Mouse (Mus musculus) heart, postnatal 0 days (tissue): Measurements from ENCODE around the gene Dhdh. TPM values are rescaled to one million over a fixed set of nuclear protein-coding genes. Genes with fewer than 3 reads are reported as not detected.
A peak's percentile ranks its signal among the peaks of the same experiment; 100 is the strongest.

ENCODE experiments used
- ATAC-seq: fragments of 200-750 bp; cut with Nextera tagmentation; 2 replicates; pipeline ENCODE4 v1.8.0; 2017; ENCODE audit warnings: low read depth, moderate number of reproducible peaks, moderate library complexity; ENCODE audit not compliant: insufficient read depth
- DNase-seq: peaks from one replicate; pipeline ENCODE4 v3.0.0-alpha.2; 2016; ENCODE audit warnings: low spot score
- H3K27ac ChIP-seq: fragments of 300-500 bp; sonication (generic); 2 replicates; pipeline ENCODE4 v1.5.1; 2014; ENCODE audit warnings: low read depth, mild to moderate bottlenecking
- H3K27me3 ChIP-seq: fragments of 300-500 bp; sonication (generic); 2 replicates; pipeline ENCODE4 v1.6.1; 2014; ENCODE audit warnings: low read length, mixed read lengths; ENCODE audit not compliant: control insufficient read depth, insufficient read depth
- H3K36me3 ChIP-seq: fragments of 300-500 bp; sonication (generic); replicated peaks from 2 replicates; pipeline ENCODE4 v1.6.1; 2014; ENCODE audit warnings: low read length, mixed read lengths; ENCODE audit not compliant: control insufficient read depth, insufficient read depth
- H3K4me1 ChIP-seq: fragments of 300-500 bp; sonication (generic); 2 replicates; pipeline ENCODE4 v1.6.1; 2014; ENCODE audit warnings: antibody characterized with exemption; ENCODE audit not compliant: control insufficient read depth, insufficient read depth
- H3K4me2 ChIP-seq: fragments of 300-500 bp; sonication (generic); 2 replicates; pipeline ENCODE4 v1.6.1; 2014; ENCODE audit warnings: low read depth, mild to moderate bottlenecking, low read length, moderate library complexity
- H3K4me3 ChIP-seq: fragments of 300-500 bp; sonication (generic); 2 replicates; pipeline ENCODE4 v1.5.1; 2014; ENCODE audit warnings: low read depth, low read length
- H3K9ac ChIP-seq: fragments of 300-500 bp; sonication (generic); replicated peaks from 2 replicates; pipeline ENCODE4 v1.6.1; 2014; ENCODE audit warnings: low read depth, low read length, mixed read lengths
- H3K9me3 ChIP-seq: fragments of 300-500 bp; sonication (generic); replicated peaks from 2 replicates; pipeline ENCODE4 v1.6.1; 2016; ENCODE audit warnings: low read length; ENCODE audit not compliant: control insufficient read depth
- CTCF ChIP-seq: IDR thresholded peaks from 2 replicates; pipeline ENCODE4 v1.5.1; 2016; ENCODE audit warnings: antibody characterized with exemption, control low read depth, low read depth
- EP300 ChIP-seq: IDR thresholded peaks from 2 replicates; pipeline ENCODE4 v1.6.1; 2016; ENCODE audit warnings: antibody characterized with exemption, low read depth
- WGBS: fragments of 180-500 bp; shearing (Covaris S2); extraction: QIAGEN DNeasy Blood & Tissue Kit; methylation state at CpG from one replicate; pipeline ENCODE4 v1.1.7; 2014; 5-methylcytosine and 5-hydroxymethylcytosine counted together
- microRNA-seq: library from miRNA; unstranded; fragments of <30 nt; microRNA quantifications from one replicate; pipeline ENCODE4, GENCODE M21; 2016
- polyA plus RNA-seq: library from polyadenylated mRNA; unstranded; fragments of >200 nt; fragmentation: Nextera tagmentation; extraction: Ambion mirVana; gene quantifications from 2 replicates; pipeline ENCODE4 v1.2.1, GENCODE M21; 2015
- total RNA-seq: library from RNA; depleted of rRNA; stranded (reverse); fragments of >200 nt; gene quantifications from 2 replicates; pipeline ENCODE4 v1.2.3, GENCODE M21; 2014; ENCODE audit warnings: low replicate concordance; rRNA removed

Dhdh gene
- total and polyA plus RNA-seq, 2 experiments from 2014 or later: 3.4 to 5.3 TPM

- Histone ChIP-seq H3K9me3 (no peaks in the 10 kb centered on the region), H3K36me3 (peaks cover 10% of the 10 kb centered on the region), H3K4me2 (peak overlapping the region; percentile 94), H3K9ac (peak overlapping the region; percentile 72), H3K27me3 (no peaks in the 10 kb centered on the region), H3K4me1 (peaks cover 29% of the 10 kb centered on the region), H3K27ac (peak overlapping the region; percentile 91), H3K4me3 (peak overlapping the region; percentile 58)
- TF ChIP-seq EP300 (no peak), CTCF (no peak)
- under 1% methylated on average over 7 of the region's 7 CpGs for WGBS
- DNase-seq: no peak
- ATAC-seq: no peak
These were observed 54.8 kb downstream of the Dhdh start for GRCm38 (mm10) chr7:45433835-45434202.

DNA sequence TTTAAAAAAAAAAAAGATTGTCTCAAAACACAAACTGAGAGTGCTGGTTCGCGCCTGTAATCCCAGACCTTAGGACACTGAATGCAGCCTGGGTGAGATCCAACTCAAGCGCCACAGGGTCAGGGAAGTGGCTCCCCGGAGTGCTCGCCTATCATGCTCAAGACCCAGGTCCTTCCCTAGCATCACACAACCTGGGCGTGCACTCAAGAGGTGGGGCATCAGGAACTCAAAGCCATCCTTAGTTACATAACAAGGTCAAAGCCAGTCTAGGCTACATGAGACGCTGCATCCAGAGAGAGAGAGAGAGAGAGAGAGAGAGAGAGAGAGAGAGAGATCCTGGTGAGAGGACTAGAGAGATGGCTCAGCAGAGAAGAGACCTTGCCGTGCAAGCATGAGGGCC, 62.0 kb downstream of the Dhdh start:
- ATAC-seq (no peak), DNase-seq (no peak)
- Histone ChIP-seq H3K4me2 (no peak overlapping the region), H3K36me3 (peaks cover 73% of the 10 kb centered on the region), H3K9me3 (no peaks in the 10 kb centered on the region), H3K4me1 (no peaks in the 10 kb centered on the region), H3K4me3 (no peak overlapping the region), H3K27ac (no peak overlapping the region), H3K9ac (no peak overlapping the region), H3K27me3 (no peaks in the 10 kb centered on the region)
- TF ChIP-seq CTCF (no peak), EP300 (no peak)
- 84% methylated on average over 8 of the region's 8 CpGs for WGBS

GRCm38 (mm10) chr7:45421194-45421593, 67.4 kb downstream of the Dhdh start:
- Histone ChIP-seq H3K27ac (no peak overlapping the region), H3K4me1 (no peaks in the 10 kb centered on the region), H3K27me3 (peaks cover 43% of the 10 kb centered on the region), H3K36me3 (peaks cover 53% of the 10 kb centered on the region), H3K9ac (no peak overlapping the region), H3K4me2 (no peak overlapping the region), H3K4me3 (no peak overlapping the region), H3K9me3 (no peaks in the 10 kb centered on the region)
- no peak for DNase-seq
- 93% methylated on average over 14 of the region's 14 CpGs for WGBS
- ATAC-seq: no peak
- TF ChIP-seq CTCF (no peak), EP300 (no peak)

Small RNAs within 50 kb of the gene (microRNA-seq; reads per million reads assigned to microRNA genes)
- gene Gm22133: not detected

Other genes with a start within 250 kb of the Dhdh start
Only the 30 nearest of the 36 such genes appear.
- not detected in 2 replicates for gene Slc6a21, start 211.3 kb downstream of the Dhdh start, total RNA-seq
- not detected in 2 replicates for gene Slc6a21, start 211.3 kb downstream of the Dhdh start, polyA plus RNA-seq
- gene Trpm4, start 155.0 kb downstream of the Dhdh start, total RNA-seq: 15.8 and 44.0 TPM in 2 replicates
- gene Trpm4, start 155.0 kb downstream of the Dhdh start, polyA plus RNA-seq: 14.2 and 15.2 TPM in 2 replicates
- 38.8 and 39.7 TPM in 2 replicates for gene Hrc, start 153.5 kb downstream of the Dhdh start, total RNA-seq
- gene Hrc, start 153.5 kb downstream of the Dhdh start, polyA plus RNA-seq: 43.8 and 45.9 TPM in 2 replicates
- 0.15 and 1.8 TPM in 2 replicates for gene Ppfia3, start 121.8 kb downstream of the Dhdh start, total RNA-seq
- 0.58 and 0.68 TPM in 2 replicates for gene Ppfia3, start 121.8 kb downstream of the Dhdh start, polyA plus RNA-seq
- gene Lin7b, start 118.2 kb downstream of the Dhdh start, total RNA-seq: 0.46 TPM in 1 of 2 replicates, not detected in the other
- gene Lin7b, start 118.2 kb downstream of the Dhdh start, polyA plus RNA-seq: 2.2 and 2.3 TPM in 2 replicates
- gene Snrnp70, start 93.1 kb downstream of the Dhdh start, total RNA-seq: 141 and 162 TPM in 2 replicates
- gene Snrnp70, start 93.1 kb downstream of the Dhdh start, polyA plus RNA-seq: 79.7 and 80.3 TPM in 2 replicates
- gene Kcna7, start 83.2 kb downstream of the Dhdh start, total RNA-seq: 1.4 and 4.6 TPM in 2 replicates
- gene Kcna7, start 83.2 kb downstream of the Dhdh start, polyA plus RNA-seq: 0.42 and 0.54 TPM in 2 replicates
- gene Ntf5, start 75.1 kb downstream of the Dhdh start, total RNA-seq: 2.2 TPM in 1 of 2 replicates, not detected in the other
- gene Ntf5, start 75.1 kb downstream of the Dhdh start, polyA plus RNA-seq: 0.15 and 0.21 TPM in 2 replicates
- 0.27 TPM in 1 of 2 replicates, not detected in the other for gene Lhb, start 68.0 kb downstream of the Dhdh start, total RNA-seq
- not detected in 2 replicates for gene Lhb, start 68.0 kb downstream of the Dhdh start, polyA plus RNA-seq
- 109 and 123 TPM in 2 replicates for gene Gys1, start 54.0 kb downstream of the Dhdh start, total RNA-seq
- 68.3 and 70.4 TPM in 2 replicates for gene Gys1, start 54.0 kb downstream of the Dhdh start, polyA plus RNA-seq
- gene Ruvbl2, start 50.7 kb downstream of the Dhdh start, total RNA-seq: 76.9 and 106 TPM in 2 replicates
- gene Ruvbl2, start 50.7 kb downstream of the Dhdh start, polyA plus RNA-seq: 31.0 and 34.2 TPM in 2 replicates
- gene Ftl1, start 28.9 kb downstream of the Dhdh start, total RNA-seq: 1,107 and 1,211 TPM in 2 replicates
- gene Ftl1, start 28.9 kb downstream of the Dhdh start, polyA plus RNA-seq: 2,163 and 2,221 TPM in 2 replicates
- 48.1 and 88.1 TPM in 2 replicates for gene Bax, start 21.9 kb downstream of the Dhdh start, total RNA-seq
- 99.2 and 101 TPM in 2 replicates for gene Bax, start 21.9 kb downstream of the Dhdh start, polyA plus RNA-seq
- not detected in 2 replicates for gene Tulp2, start 6.9 kb downstream of the Dhdh start, total RNA-seq
- 0.15 and 0.20 TPM in 2 replicates for gene Tulp2, start 6.9 kb downstream of the Dhdh start, polyA plus RNA-seq
- gene Gm45808, start 2.0 kb downstream of the Dhdh start, total RNA-seq: 14.2 TPM in 1 of 2 replicates, not detected in the other
- 0.18 TPM in 1 of 2 replicates, not detected in the other for gene Gm45808, start 2.0 kb downstream of the Dhdh start, polyA plus RNA-seq
- gene Nucb1, start 21.6 kb upstream of the Dhdh start, total RNA-seq: 78.4 and 107 TPM in 2 replicates
- gene Nucb1, start 21.6 kb upstream of the Dhdh start, polyA plus RNA-seq: 108 and 110 TPM in 2 replicates
- gene Ppp1r15a, start 37.5 kb upstream of the Dhdh start, total RNA-seq: 10.6 and 28.8 TPM in 2 replicates
- gene Ppp1r15a, start 37.5 kb upstream of the Dhdh start, polyA plus RNA-seq: 19.2 and 22.8 TPM in 2 replicates
- 1.3 and 3.4 TPM in 2 replicates for gene Plekha4, start 37.5 kb upstream of the Dhdh start, total RNA-seq
- 0.78 and 1.2 TPM in 2 replicates for gene Plekha4, start 37.5 kb upstream of the Dhdh start, polyA plus RNA-seq
- gene Hsd17b14, start 66.1 kb upstream of the Dhdh start, total RNA-seq: not detected in 2 replicates
- gene Hsd17b14, start 66.1 kb upstream of the Dhdh start, polyA plus RNA-seq: 0.11 and 0.34 TPM in 2 replicates
- gene Bcat2, start 81.3 kb upstream of the Dhdh start, total RNA-seq: 70.6 and 97.2 TPM in 2 replicates
- 73.7 and 74.8 TPM in 2 replicates for gene Bcat2, start 81.3 kb upstream of the Dhdh start, polyA plus RNA-seq
- gene Fgf21, start 126.7 kb upstream of the Dhdh start, total RNA-seq: not detected in 2 replicates
- 0.12 TPM in 1 of 2 replicates, not detected in the other for gene Fgf21, start 126.7 kb upstream of the Dhdh start, polyA plus RNA-seq
- not detected in 2 replicates for gene Fut1, start 128.5 kb upstream of the Dhdh start, total RNA-seq
- not detected in 2 replicates for gene Fut1, start 128.5 kb upstream of the Dhdh start, polyA plus RNA-seq
- 0.53 TPM in 1 of 2 replicates, not detected in the other for gene Izumo1, start 133.0 kb upstream of the Dhdh start, total RNA-seq
- gene Izumo1, start 133.0 kb upstream of the Dhdh start, polyA plus RNA-seq: 0.11 and 0.23 TPM in 2 replicates
- gene Rasip1, start 138.7 kb upstream of the Dhdh start, total RNA-seq: 68.8 and 77.6 TPM in 2 replicates
- 13.7 and 14.3 TPM in 2 replicates for gene Rasip1, start 138.7 kb upstream of the Dhdh start, polyA plus RNA-seq
- 5.6 and 6.5 TPM in 2 replicates for gene Mamstr, start 151.2 kb upstream of the Dhdh start, total RNA-seq
- 7.2 and 7.7 TPM in 2 replicates for gene Mamstr, start 151.2 kb upstream of the Dhdh start, polyA plus RNA-seq
- gene Fut2, start 177.6 kb upstream of the Dhdh start, total RNA-seq: not detected in 2 replicates
- 1.5 and 1.7 TPM in 2 replicates for gene Fut2, start 177.6 kb upstream of the Dhdh start, polyA plus RNA-seq
- not detected in 2 replicates for gene Ntn5, start 195.2 kb upstream of the Dhdh start, total RNA-seq
- gene Ntn5, start 195.2 kb upstream of the Dhdh start, polyA plus RNA-seq: 0.11 TPM in 1 of 2 replicates, not detected in the other
- 0.62 and 1.3 TPM in 2 replicates for gene Sec1, start 205.6 kb upstream of the Dhdh start, total RNA-seq
- gene Sec1, start 205.6 kb upstream of the Dhdh start, polyA plus RNA-seq: 0.16 and 0.33 TPM in 2 replicates
- gene Car11, start 211.0 kb upstream of the Dhdh start, total RNA-seq: 1.6 and 3.0 TPM in 2 replicates
- gene Car11, start 211.0 kb upstream of the Dhdh start, polyA plus RNA-seq: 2.5 and 2.8 TPM in 2 replicates
- gene Dbp, start 216.3 kb upstream of the Dhdh start, total RNA-seq: 29.3 and 37.4 TPM in 2 replicates
- 21.9 and 24.9 TPM in 2 replicates for gene Dbp, start 216.3 kb upstream of the Dhdh start, polyA plus RNA-seq